Mouse (Mus musculus) heart, postnatal 14 days (tissue): ENCODE measurements around the gene 4930415O20Rik. TPM values are rescaled to one million over a fixed set of nuclear protein-coding genes. Genes with fewer than 3 reads are reported as not detected.

Experiments
- DNase-seq, 2 experiments: peaks; one replicate each; pipeline ENCODE4 v3.0.0; 2021 to 2022
- intact Hi-C: fragments of 180-260 bp; cut with DNase I; formaldehyde crosslinking; loops from one replicate; pipeline ENCODE4 v1.15.1; 2025
- long read RNA-seq, 2 experiments: library from polyadenylated mRNA; stranded (forward); transcript quantifications; one replicate each; pipeline ENCODE4 v2.0.0; 2021
- total RNA-seq, 2 experiments: library from RNA; stranded (reverse); gene quantifications; 2 replicates each; pipeline ENCODE4 v1.2.3; 2021

4930415O20Rik gene
- under 1 TPM; 0.88 to 0.93 TPM for total RNA-seq
- long read RNA-seq, experiment 1 = 0 reads
- long read RNA-seq, experiment 2, partial matches to known transcripts = 0 of 1 reads
- long read RNA-seq, experiment 2, other reads (novel, unspliced or antisense) = 1 of 1 reads

- DNase-seq = no peak
- intact Hi-C loops = no loop called here
Measured at GRCm38 (mm10) chr15:98570873-98571538, at the start of gene 4930415O20Rik, which contains the start of gene Ccnt1. TSS of gene 4930415O20Rik (plus strand) at chr15:98571004. TSS of gene Ccnt1 (minus strand) at chr15:98570923.

GRCm38 (mm10) chr15:98521245-98521644 lies 49.6 kb upstream of the 4930415O20Rik start:
- DNase-seq = no peak
- intact Hi-C loops = no loop called here

- intact Hi-C loops = no loop called here
- no peak for DNase-seq
Measured at GRCm38 (mm10) chr15:98526057-98526456, 44.7 kb upstream of the 4930415O20Rik start.

GRCm38 (mm10) chr15:98527056-98527771 lies 43.6 kb upstream of the 4930415O20Rik start:
- no peak for DNase-seq
- intact Hi-C loops = no loop called here

GRCm38 (mm10) chr15:98528066-98528563 lies 42.7 kb upstream of the 4930415O20Rik start:
- intact Hi-C loops = no loop called here
- DNase-seq = no peak

GRCm38 (mm10) chr15:98532281-98532680 lies 38.5 kb upstream of the 4930415O20Rik start:
- intact Hi-C loops = no loop called here
- DNase-seq = no peak

GRCm38 (mm10) chr15:98533035-98533531 lies 37.7 kb upstream of the 4930415O20Rik start:
- no peak for DNase-seq
- intact Hi-C loops = no loop called here

- intact Hi-C loops = no loop called here
- peak; percentile 95 to 96 for DNase-seq
Measured at GRCm38 (mm10) chr15:98533881-98534627, 36.8 kb upstream of the 4930415O20Rik start, which contains the start of gene Kansl2. TSS of gene Kansl2 (minus strand) at chr15:98534264.

- intact Hi-C loops = no loop called here
- no peak for DNase-seq
Measured at GRCm38 (mm10) chr15:98535921-98536320, 34.9 kb upstream of the 4930415O20Rik start.

- DNase-seq = no peak
- intact Hi-C loops = no loop called here
Measured at GRCm38 (mm10) chr15:98536828-98537510, 33.8 kb upstream of the 4930415O20Rik start.

GRCm38 (mm10) chr15:98537923-98538322 lies 32.9 kb upstream of the 4930415O20Rik start:
- DNase-seq = no peak
- intact Hi-C loops = no loop called here

GRCm38 (mm10) chr15:98541064-98541463 lies 29.7 kb upstream of the 4930415O20Rik start:
- intact Hi-C loops = no loop called here
- DNase-seq = no peak

- no peak for DNase-seq
- intact Hi-C loops = no loop called here
Measured at GRCm38 (mm10) chr15:98543341-98543740, 27.5 kb upstream of the 4930415O20Rik start.

- no peak for DNase-seq
- intact Hi-C loops = no loop called here
Measured at GRCm38 (mm10) chr15:98545151-98545550, 25.7 kb upstream of the 4930415O20Rik start.

- DNase-seq = no peak
- intact Hi-C loops = no loop called here
Measured at GRCm38 (mm10) chr15:98546843-98547242, 24.0 kb upstream of the 4930415O20Rik start.

- no peak for DNase-seq
- intact Hi-C loops = no loop called here
Measured at GRCm38 (mm10) chr15:98552758-98553157, 18.0 kb upstream of the 4930415O20Rik start.

- intact Hi-C loops = no loop called here
- DNase-seq = peak; percentile 33 to 42
Measured at GRCm38 (mm10) chr15:98555881-98556280, 14.9 kb upstream of the 4930415O20Rik start.

- DNase-seq = no peak
- intact Hi-C loops = no loop called here
Measured at GRCm38 (mm10) chr15:98557186-98557585, 13.6 kb upstream of the 4930415O20Rik start.

GRCm38 (mm10) chr15:98566973-98567277 lies 3.9 kb upstream of the 4930415O20Rik start:
- intact Hi-C loops = loop anchor here (2.0 kb wide), 1 partner anchor 54 kb away; no protein-coding TSS in a partner anchor
- DNase-seq = no peak
